Mouse (Mus musculus) cerebellum, postnatal 25 days (tissue): ENCODE measurements around the gene Abcd4.

Experiments used
- DNase-seq, 2 experiments: peaks; one replicate each; pipeline ENCODE4 v3.0.0; 2021; ENCODE audit warnings: mixed read lengths in 2 of 2

The Abcd4 gene

GRCm38 (mm10) chr12:84571466-84572340 is 45.5 kb downstream of the Abcd4 start:
- DNase-seq, result peak; percentile 11 to 54

- no peak for DNase-seq
Observed at GRCm38 (mm10) chr12:84570694-84571415, 46.4 kb downstream of the Abcd4 start.

GRCm38 (mm10) chr12:84569976-84570693 is 47.1 kb downstream of the Abcd4 start:
- no peak for DNase-seq

- no peak for DNase-seq
Observed at GRCm38 (mm10) chr12:84569336-84569970, 47.8 kb downstream of the Abcd4 start, which contains the start of gene Vsx2. TSS of gene Vsx2 (plus strand) at chr12:84569762.

GRCm38 (mm10) chr12:84567576-84567975 is 49.6 kb downstream of the Abcd4 start:
- DNase-seq, result no peak

- DNase-seq, result no peak
Observed at GRCm38 (mm10) chr12:84562558-84562957, 54.7 kb downstream of the Abcd4 start.

GRCm38 (mm10) chr12:84555218-84555617 is 62.0 kb downstream of the Abcd4 start:
- DNase-seq, result no peak
